Mouse (Mus musculus): ENCODE measurements around the gene Ccl17.

Gene Ccl17

GRCm38 (mm10) chr8:94810153-94810552 lies at the start of gene Ccl17:
Gene Ccl17 (plus strand): TSS chr8:94810453.
- no peak for DNase-seq

DNA sequence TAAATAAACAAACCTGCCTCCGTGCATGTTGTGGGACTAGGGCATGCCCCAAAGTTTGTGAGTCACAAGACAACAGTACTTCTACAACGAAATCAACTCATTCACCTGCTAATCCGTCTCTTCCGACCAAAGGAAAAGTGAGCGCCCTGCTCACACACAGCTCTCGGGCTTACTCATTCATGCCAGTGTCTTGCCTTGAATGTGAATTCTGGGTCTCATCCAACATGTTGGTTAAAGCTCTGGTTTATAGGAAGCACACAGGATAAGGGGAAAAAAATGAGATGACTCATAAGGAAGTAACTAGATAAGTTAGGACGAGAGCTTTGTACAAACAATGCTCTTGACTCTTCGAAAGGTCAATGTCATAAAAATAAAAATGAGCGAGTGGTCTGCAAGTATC lies 43.2 kb upstream of the Ccl17 start:
- DNase-seq: no peak

GRCm38 (mm10) chr8:94770945-94771344 lies 39.3 kb upstream of the Ccl17 start:
- peak; percentile 63 for DNase-seq

GRCm38 (mm10) chr8:94771941-94772670 lies 38.1 kb upstream of the Ccl17 start, which contains the start of gene Cx3cl1:
Gene Cx3cl1 (plus strand): TSS chr8:94772009.
- peak; percentile 93 for DNase-seq

DNA sequence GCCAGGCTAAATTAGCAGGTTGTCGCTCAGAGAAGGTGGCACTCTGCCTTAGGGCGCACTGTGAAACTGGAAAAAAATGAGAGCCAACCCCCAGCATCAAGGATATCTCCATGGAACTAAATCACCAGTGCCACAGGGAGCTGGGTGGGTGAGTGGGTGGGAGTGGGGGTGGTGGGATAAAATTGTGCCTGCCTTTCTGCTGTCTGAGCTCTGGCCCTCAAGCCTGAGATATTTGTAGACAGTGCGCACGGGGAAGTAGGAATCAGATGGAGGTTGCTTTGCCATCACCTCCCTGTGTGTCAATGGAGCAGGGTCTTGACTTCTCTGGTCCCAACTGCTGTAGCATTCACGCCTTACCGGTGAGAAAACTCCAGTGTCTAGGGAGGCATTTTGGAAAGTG lies 37.2 kb upstream of the Ccl17 start:
- DNase-seq: no peak

DNA sequence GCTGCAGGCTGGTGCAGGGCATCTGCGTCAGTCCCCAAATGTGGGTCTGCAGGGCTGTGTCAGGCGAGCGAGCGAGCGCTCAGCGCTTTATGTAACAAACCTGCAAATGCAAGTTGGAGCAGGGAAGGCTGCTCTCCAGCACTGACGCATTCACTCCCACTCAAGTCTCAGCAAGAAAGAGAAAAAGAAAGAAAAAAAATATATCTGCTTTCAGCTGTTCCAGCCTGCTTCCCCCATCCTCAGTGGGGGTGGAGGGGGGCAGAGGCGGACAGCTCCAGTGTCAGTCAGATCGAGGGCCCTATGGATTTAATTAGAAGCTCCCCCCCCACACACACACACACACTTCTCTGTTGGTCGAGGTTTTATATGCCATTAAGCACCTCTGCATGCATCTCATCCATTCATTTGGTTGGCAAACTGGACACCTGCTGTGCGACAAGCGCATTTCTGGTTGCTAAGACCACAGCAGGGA lies 36.5 kb upstream of the Ccl17 start:
- no peak for DNase-seq

DNA sequence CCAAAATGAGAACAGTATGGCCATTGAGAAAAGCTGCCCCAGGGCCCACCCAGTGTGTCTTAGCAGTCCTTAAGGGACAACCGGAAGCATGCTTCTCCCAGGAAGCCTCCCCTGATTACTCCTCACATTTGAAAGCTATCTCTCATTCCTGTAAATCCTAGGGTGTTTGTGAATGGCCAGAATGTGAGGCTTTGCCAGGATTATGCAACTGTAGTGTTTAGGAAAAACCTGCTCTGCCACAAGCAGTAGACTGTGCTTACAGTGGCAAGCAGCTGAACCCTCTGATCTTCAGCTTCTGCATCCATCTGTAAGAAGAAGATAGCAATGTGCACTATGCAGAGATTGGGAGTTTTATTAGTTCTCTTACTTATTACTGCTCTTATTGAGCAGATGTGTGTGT lies 35.7 kb upstream of the Ccl17 start:
- DNase-seq: no peak

- DNase-seq: no peak
These were observed 33.9 kb upstream of the Ccl17 start for GRCm38 (mm10) chr8:94776346-94776745.

DNA sequence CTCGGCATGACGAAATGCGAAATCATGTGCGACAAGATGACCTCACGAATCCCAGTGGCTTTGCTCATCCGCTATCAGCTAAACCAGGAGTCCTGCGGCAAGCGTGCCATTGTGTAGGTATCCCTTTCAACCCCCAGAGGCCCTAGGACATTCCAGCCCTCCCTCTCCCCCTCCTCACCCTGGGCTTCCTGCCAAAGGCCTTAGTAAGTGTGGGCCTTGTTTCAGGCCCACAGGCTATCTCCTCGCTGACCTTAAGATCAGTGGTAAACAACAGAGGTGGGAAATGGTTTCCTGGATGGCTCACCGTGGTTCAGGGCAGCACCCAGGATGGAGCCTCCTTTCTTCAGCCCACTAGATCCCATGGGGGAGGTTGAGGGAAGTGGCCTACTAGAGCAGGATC lies 32.2 kb upstream of the Ccl17 start:
- no peak for DNase-seq

GRCm38 (mm10) chr8:94778473-94778872 lies 31.8 kb upstream of the Ccl17 start:
- DNase-seq: peak; percentile 92

DNA sequence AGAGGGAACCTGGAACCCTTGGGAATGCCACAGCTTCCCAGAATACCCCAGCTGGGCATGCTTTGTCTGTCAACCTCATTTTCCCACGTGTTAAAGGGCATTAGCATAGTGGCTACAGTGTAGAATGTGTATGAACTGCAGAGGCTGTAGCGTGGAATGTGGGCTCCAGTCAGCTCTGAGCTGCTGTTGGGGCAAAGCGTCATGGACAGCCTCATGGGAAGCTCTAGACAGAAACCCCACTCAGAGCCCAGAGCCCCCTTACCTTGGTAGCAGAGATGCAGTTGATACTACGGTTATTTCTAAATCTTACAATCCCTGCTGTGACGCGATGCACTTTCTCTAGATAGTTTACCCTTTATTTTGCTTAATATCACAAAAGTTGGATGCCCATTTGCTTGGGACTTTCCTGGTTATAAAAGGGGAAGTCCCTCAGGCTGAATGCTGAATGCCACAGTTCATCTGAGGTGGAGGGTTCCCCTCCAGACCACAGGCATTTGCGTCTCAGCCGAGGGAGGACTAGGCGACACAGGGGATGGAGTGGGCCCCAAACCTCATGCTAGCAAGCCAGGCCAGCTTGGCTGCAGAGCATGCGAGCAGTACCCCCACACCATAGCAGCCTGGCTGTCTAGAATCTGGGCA lies 31.2 kb upstream of the Ccl17 start:
- no peak for DNase-seq

- no peak for DNase-seq
These were observed 30.5 kb upstream of the Ccl17 start for GRCm38 (mm10) chr8:94779534-94780294.

- no peak for DNase-seq
These were observed 29.6 kb upstream of the Ccl17 start for GRCm38 (mm10) chr8:94780491-94781154.

DNA sequence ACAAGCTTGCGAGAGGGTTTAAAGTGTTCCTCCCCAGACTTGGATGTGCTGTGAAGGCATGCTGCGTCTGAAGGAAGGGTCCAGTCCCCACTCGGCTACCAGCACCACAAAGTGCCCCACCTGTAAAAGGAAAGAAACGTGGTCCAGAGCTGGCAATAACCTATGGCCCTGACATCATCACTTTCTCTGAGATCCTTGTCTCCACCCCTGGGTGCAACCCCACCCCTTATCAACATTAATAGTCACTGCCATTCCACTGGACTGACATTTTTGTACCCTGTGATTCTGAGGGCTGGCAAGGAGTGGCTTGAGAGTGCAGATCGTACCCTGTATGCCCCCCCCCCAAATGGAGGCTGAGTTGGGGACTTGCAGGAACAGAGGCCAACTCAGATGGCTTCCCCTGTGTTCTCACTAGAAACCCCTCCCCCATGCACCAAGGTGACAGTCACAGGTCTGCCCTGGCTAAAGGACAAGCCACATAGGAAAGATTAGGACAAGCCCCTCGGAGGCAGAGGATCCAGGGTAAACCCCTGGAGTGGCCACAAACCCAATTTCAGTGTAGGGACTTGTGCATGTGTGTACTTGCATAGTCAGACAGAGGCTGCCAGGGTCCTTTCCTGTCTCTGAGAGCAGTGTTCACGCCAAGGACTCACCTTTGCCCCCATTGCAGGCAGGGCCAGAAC lies 29.0 kb upstream of the Ccl17 start:
- no peak for DNase-seq

- peak; percentile 95 for DNase-seq
These were observed 28.4 kb upstream of the Ccl17 start for GRCm38 (mm10) chr8:94781838-94782235.

DNA sequence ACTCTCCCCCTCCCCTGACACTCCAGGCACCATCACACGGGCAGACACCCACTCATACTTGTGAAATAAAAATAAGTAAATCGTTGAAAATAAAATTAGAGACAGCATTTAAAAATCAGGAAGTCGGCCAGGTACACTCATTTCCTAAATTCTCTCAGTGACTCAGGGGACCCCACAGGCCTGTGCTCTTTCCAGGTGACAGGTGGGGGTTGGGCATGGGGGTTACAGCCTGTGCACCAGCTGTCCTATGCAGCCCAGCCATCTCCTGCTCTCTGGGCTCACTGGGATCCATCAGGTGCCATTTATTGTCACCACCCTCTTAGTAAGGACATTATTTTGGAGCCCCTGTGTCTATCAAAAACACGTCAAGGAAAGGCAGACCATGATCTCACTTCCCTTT lies 26.4 kb upstream of the Ccl17 start:
- no peak for DNase-seq

GRCm38 (mm10) chr8:94785247-94785985 lies 24.8 kb upstream of the Ccl17 start:
- peak; percentile 90 for DNase-seq

- DNase-seq: no peak
These were observed 24.2 kb upstream of the Ccl17 start for GRCm38 (mm10) chr8:94785995-94786595.

- DNase-seq: peak; percentile 83
These were observed 22.4 kb upstream of the Ccl17 start for GRCm38 (mm10) chr8:94787524-94788501.
